Mouse (Mus musculus): ENCODE data around the gene Mettl7a2.
"Not testable (repeated sequence)": the region's sequence is repeated elsewhere in the genome, so short reads cannot be mapped to it uniquely, and the experiment has no call there.

Gene Mettl7a2

DNA sequence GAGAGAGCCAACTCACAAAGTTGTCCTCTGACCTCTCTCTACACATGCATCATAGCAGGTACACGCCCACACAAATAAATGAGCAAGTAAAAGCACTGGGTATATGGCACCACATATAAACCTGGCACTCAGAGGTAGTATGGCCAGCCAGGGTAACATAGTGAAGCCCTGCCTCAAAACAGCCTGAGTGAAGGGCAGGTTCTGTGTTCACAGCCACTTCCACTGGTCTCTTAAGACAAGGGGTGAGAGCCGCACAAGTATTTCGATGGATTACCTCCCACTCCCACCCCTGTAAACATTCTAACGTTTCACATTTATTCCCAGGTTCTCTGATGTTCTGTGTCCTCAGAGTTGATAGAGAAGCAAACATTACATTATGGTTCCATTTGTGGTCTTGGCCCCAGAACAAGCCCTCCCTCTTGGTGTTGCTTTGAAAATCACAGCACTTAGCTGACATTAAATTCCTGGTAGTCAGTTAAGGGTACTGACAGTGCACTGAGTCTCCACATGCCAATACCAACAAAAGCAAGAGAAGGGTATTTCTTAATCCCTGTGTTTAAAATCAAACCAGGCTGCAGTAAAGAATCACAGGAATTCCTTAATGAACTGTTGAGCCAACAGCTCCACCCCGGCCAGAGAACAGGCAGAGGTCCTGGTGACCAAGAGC lies 11.6 kb upstream of the Mettl7a2 start:
- DNase-seq: not testable (repeated sequence)

DNA sequence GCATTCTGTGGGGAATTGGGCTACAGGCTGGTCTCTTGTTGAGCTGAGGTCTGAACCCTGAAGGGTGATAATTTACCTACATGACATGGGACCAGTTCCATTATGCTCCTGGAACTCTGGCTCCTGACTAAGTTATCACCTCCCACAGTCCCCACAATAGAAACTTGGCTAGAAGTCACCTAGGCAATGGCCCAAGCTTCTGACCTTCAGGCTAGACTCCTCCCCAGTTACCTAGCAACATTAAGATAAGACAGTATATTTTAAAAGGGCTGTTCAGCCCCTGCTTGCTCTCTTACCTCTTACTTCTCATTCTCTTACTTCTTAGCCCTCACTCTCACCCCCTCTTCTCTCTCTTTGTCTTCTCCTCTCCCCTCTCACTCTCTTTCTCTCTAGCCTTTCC lies 7.5 kb upstream of the Mettl7a2 start:
- DNase-seq: no peak

DNA sequence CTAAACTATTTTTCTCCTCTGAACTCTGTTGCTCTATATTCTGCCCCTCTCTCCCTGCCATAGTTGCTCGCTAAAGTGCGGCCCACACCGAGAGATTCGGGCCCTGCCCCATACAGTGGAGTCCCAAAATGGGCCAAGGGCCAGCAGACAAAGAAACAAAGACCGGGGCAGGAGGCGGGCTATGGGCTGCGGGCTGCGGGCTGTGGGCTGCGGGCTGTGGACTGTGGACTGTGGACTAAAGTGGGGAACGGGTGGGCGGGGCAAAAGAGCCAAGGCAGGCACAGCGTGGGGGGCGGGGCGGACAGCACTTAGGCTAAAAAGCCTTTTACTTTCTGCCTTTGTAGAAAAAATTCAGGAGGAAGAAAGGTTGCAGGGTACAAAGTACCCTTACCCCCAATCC lies 6.2 kb upstream of the Mettl7a2 start:
- no peak for DNase-seq

DNA sequence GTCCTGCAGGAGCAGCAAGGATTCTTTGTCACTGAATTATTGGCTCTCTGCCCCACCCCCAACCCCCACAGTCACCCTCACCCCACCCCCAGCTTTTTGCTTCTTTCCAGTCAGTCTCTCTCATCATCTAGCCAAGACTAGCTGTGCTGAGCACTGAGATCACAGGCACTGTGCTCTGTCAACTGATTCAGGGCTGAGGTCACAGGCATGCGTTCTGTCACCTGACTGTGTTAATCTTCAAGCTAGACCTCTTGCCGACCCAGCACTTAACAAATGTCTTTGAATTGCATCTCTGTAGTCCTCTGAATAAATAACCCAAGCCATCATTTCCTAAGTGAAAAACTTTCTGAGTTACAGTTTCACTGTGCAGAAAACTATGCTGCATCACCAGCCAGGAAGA lies 3.5 kb upstream of the Mettl7a2 start:
- DNase-seq: no peak

DNA sequence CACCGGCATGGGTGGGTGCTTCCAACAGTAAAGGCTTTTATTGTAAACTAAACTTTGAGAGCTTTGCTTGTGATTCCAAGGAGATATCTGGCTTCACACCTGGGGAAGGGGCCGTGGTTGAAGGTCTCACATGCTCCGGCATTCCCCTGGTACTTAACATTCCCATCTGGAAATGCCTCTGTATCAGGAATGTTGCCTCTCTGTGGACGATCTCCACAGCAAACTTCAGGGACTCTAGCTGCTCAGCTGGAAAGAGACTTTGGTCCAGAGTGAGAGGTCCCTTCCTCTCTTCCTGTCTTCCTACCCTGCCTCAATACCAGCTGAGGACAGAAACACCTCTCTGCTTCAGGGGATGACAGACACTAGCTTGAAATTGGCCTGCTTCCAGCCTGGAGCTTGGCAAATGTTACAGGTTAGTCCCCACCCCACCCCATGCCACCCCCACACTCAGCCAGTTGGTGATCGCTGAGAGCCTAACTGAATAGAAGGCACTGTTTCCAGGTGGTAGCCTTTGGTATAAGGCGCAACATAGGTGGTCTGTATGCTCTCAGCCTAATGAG lies 1.4 kb upstream of the Mettl7a2 start:
- DNase-seq: no peak

DNA sequence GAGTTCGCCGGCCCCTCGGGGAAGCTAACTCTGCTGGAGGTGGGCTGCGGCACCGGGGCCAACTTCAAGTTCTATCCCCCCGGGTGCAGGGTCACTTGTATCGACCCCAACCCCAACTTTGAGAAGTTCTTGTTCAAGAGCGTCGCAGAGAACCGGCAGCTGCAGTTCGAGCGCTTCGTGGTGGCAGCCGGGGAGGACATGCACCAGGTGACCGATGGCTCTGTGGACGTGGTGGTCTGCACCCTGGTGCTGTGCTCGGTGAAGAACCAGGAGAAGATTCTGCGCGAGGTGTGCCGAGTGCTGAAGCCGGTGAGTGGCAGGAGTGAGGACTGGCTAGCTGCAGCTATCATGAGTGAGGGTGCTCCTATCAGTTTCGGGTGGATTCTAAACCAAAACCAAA lies 399 bp downstream of the Mettl7a2 start:
- DNase-seq: not testable (repeated sequence)

DNA sequence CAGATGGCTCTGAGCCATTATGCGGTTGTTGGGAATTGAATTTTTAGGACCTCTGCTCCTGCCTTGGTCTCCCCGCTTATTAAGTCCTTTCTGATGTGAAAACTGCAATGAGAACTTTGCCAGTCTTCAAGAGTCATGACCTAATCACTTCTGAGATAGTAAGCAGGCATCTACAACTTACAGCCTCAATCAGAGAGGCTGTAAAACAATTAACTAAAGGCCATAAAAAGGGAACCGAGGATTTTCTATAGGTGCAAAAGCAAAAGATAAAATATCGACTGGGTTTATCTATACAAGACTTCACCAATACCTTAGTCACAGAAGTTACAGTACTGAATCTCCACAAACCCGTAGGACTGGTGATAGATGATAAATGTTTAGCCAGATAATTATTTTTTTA lies 2.9 kb downstream of the Mettl7a2 start:
- no peak for DNase-seq

DNA sequence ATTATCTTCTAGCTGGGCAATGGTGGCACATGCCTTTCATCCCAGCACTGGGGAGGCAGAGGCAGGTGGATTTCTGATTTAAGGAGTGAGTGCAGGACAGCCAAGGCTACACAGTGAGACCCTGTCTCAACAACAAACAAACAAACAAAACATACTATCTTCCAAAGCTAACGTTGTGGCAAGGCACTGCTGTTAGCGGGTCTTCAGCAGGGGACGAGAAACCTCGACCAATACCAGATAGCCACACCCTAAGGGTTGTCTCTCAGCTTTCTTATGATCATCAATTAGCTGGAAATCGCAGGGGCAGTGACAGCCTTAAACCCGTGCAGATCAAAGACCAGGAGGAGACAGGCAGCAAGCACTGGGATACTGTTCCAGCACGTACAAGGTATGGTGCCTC lies 11.2 kb downstream of the Mettl7a2 start, which contains the start of gene Higd1c:
Gene Higd1c, plus strand, starts transcription at position 301 of the 400 bp plus-strand sequence.
- no peak for DNase-seq

DNA sequence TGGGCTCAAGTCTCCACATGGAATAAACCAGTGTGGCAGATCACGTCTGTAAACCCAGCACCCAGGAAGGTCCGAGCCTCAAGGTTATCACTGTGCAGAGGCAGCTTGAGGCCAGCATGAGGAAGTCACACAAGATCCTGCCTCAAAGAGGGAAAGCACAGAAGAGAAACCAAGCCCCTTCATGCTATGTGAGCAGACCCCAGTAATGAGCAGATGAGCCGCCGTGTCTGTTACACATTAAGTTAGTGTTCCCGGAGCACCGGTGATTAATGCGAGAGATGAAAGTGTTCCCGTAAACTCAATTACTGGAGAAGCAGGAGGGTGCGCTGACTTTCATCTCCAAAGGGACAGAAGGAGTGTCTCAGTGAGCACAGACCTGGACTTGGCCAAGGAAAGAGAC lies 13.0 kb downstream of the Mettl7a2 start:
- not testable (repeated sequence) for DNase-seq

DNA sequence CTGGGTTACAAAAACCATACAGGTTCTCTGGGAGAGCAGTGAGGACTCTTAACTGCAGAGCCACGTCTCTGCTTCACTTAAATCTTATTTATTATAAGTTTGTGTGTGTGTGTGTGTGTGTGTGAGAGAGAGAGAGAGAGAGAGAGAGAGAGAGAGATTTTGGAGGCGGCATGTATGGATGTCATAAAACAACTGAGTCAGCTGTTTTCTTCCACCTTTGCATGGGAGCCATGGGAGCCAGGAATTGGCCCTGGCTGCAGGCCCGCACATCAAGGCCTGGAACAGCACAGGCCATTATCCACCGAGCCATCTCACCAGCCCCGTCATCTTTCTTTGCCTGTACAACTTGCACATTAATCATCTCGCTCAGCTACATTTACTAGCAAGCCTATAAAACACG lies 14.1 kb downstream of the Mettl7a2 start:
- DNase-seq: no peak

DNA sequence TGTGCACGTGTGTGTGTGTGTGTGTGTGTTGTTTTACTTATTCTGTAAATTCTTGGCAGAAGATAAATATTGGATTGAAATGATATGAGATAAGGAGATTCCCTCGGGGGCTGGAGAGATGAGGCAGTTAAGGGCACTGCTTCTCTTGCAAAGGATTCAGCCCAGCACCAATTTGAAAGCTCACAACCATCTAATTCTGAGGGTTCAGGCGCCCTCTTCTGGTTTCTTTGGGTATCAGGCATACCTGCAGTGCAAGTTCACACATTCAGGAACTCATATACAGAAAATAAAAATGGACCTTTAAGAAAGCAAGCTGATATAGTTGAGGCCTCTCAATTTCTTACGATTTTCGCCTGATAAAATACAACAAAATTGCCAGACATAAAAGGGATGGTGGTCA lies 22.1 kb downstream of the Mettl7a2 start:
- peak; percentile 67 for DNase-seq

DNA sequence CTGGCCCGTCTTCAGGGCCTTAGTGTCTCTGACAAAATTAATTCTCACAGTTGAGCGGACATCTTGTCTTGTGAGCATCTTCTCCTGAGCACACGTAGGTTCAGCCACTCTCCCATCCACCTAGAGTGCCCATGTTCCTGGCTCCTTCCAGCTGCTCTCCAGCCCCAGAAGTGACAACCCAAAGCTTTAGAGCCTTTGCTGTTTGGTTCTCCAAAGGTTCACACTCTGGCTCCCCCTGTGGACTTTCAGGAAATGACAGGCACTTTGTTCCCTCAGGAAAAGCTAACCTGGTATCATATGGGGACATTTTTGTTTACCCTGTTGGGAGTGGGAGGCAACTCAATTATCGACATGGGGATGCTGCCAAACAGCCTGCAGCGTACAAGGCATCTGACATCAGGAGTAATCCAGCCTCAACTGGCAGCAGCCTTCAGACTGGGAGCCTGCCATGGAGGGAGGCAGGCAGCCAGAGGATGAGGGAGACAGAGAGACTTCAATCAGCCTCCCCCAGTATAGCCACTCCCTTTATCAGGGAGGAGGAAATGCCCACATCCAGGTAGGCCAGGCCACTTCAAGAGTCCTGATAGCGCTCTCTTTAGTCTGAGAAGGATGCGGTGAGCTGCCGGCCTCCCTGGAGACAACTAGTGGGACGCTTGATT lies 25.0 kb downstream of the Mettl7a2 start:
- DNase-seq: not testable (repeated sequence)

DNA sequence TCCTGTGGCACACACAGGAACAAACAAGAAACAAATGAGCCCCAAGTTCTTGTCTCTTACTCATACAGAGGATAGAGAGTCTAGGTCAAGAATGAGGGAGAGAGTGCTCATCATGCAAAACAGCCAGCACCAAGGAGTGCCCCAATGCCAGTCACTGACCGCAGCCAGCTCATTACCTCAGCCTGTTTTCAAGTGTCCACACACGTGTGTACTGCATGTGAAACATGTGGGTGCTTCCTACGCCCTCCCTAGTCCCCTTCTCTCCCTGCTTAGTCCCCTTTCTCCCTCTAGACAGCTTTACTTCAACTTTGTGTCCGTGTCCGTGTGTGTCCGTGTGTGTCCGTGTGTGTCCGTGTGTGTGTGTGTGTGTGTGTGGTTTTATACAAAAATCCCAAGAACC lies 26.7 kb downstream of the Mettl7a2 start:
- no peak for DNase-seq

DNA sequence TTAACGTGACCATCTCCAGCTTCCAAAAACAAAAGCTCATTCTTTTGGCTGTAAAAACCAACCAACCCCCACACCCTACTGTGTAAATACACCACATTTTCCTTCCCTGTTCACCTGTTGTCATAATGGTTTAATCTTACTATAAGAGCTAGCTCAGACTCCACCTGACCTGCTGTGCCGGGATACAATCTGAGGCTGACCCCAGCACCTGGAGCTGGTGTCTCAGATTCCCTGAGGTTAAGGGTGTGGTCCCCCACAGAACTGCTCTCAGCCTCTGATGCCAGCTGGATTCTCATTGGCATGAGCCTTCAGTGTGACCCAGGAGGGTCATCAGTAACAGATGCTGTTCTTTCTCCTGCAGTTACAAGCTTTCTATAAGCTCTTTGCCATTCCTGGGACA lies 27.1 kb downstream of the Mettl7a2 start:
- no peak for DNase-seq

DNA sequence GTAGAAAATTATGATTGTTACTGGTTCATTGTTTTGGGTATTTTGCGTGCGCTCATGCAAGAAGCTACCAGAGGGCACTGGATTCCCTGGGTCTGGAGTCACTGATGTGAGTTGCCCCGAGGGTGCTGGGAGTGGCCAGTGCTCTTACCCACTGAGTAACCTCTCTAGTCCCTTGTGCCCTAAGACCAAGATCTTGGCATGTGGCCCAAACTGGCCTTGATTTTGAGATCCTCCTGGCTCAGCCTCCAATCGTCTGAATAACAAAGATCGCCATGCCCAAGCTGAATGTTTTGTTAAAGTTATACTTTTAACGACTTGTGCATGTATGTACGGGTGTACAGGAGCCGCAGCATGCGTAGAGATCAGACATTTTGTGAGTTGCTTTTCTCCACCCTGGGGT lies 32.7 kb downstream of the Mettl7a2 start:
- DNase-seq: no peak

DNA sequence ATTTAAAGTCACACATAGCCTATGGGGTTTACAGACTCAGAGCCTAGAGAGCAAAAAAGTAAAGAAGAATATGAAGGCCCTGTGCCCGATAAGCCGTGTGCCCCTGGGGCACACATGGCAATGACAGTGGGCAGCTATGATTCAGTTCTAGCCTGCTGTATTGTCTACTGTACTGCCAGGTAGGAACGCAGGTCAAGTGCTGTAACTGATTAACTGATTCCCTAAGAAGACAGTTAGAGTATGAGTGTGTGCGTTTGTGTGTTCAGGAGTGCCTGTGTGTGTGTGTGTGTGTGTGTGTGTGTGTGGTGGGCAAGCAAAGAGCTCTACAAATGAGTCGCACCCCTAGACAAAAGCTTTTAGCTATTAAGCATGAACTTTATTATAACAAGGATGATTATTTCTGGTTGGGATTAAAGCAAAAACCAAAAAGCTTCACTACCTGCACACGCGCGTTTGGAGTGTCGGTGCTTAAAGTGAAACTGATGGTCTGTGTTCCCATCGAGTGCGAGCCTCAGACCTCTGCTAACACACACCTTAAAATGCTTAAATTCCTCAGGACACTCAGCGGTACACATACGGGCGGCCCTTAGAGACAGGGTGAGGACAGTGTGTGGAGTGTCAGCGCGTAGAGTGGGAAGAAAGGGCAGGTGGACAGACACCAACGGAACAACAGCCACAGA lies 34.7 kb downstream of the Mettl7a2 start:
- DNase-seq: no peak

DNA sequence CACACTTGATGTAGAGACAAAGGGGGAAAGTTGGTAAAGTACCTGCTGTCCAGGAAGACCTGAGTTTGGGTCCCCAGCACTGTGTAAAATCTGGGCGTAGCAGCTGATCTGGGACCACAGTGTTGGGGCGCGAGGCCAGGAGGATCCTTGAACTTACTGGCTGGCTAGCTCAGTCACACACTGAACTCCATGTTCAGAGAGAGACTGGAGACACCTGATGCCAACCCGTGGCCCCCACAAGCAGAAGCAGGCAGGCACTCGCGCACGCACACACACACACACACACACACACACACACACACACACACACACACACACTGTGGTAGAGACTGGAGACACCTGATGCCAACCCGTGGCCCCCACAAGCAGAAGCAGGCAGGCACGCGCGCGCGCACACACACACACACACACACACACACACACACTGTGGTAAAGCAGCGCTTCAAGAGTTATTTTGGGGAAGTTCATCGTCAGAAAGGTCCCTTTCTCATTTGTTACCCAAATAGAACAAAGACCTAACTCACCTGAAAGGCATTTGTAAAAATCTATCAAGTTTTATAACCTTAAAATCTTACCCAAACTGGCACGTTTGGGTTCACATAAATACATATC lies 35.3 kb downstream of the Mettl7a2 start:
- DNase-seq: peak; percentile 54

DNA sequence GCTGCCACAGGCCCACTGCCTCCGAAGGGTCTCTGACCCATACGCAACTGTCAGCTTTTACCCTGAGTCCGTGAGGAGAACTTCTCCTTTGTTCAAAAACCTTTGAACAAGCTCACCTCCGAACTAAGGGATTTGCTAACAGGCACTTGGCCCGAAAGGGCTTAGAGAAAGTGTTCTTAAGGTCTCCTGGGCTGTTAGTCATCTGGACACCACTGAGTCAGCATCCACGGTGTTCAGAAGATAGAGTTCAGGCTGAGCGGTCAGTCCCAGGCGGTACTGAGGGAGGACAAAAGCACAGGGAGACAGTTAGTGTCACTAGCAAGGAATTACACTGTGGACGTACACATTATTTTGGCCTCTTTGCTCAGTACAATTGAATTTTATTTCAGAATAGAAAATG lies 35.9 kb downstream of the Mettl7a2 start:
- no peak for DNase-seq

DNA sequence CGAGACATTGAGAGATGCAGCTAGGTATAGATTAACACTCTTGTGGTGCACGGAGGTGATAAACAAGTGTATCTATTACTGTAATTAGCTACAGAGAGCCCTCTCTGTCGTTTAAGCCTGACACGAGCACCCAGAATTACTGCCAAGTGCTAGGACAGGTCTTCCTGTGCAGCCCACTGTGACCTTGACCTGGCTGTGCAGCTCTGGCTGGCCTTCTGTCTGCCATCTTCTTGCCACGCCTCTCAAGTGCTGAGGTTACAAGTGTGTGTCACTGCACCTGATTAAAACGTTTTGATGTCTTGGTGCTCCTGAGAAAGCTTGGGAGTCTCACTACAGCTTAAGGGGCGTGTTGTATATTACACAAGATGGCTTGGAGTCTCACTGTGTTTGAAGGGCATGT lies 38.1 kb downstream of the Mettl7a2 start:
- no peak for DNase-seq

DNA sequence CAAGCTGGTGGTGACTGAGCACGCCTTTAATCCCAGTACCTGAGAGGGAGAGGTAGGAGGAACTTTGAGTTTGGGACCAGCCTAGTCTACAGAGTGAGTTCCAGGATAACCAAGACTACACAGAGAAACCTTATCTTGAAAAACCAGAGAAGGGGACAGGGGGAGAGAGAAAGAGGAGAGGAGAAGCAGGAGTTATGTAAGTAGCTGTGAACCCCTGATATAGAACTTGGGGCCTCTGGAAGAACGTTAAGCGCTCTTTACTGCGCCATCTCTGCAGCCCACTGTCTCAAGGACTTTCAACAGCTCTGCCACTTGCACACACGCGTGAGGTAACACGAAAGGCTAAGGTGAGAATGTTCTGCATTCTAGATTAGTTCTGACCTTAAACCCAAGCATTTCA lies 38.6 kb downstream of the Mettl7a2 start:
- no peak for DNase-seq

DNA sequence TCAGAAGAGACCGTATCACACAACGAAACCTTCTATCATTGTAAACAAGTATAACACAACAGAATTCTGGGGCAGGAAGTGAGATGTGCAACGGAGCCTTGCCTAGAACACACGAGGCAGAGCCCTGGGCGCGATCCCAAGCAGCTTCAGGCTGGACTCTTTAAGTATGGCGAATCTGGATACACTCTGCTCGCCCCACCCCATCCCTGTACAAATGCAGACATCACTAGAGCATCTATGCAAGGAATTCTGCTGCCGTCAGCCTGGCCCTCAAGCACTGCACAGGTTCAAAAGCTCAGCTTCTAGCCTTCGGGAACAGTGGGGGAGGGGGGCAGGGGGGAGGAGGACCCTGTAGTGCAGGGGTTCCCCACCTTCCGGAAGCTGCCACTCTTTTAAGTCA lies 40.0 kb downstream of the Mettl7a2 start:
- no peak for DNase-seq

DNA sequence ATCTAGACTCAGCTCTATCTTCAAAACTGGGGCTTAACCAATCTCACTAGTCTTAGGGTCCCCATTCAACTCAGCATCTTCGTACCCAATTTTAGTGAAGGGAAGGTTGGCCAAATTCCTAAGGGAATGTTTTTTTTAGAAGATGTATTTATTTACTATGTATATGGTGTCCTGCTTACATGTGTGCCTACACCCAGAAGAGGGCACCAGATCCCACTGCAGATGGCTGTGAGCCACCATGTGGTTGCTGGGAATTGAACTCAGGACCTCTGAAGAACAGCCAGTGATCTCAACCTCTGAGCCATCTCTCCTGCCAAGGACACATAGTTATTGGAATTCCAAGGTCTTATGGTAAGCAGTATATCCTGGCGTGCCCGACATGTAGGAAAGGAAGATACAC lies 42.6 kb downstream of the Mettl7a2 start:
- DNase-seq: no peak

DNA sequence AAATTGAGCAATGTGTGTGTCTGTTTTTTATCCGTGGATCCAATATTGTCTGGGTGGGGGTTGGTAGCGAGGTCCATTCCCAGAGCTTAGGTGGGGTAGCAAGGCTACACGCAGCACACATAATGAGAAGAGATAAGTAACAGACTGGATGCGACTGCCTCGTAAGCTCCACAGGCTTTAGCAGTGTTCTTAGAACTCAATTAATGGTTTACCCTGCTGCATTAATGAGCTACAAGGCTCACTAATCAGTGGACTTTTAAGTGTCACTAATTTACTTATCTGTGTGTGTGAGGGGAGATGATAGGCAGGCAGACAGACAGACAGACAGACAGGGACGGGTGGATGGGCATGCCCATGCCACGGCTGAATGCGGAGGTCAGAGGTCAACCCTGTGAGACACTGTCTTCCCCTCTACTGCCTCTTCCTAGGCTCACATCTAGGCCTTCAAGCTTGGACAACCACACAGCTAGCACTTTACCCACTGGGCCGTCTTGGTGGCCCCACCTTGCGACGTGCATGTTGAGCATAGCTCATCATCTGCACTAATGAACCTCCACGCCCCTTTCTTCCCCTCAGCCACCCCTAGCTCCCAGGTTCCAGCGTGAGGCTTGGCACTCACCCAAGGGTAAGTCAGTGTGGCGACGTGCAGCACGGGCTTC lies 47.7 kb downstream of the Mettl7a2 start:
- DNase-seq: no peak

Measured in thymus, postnatal 4 days (tissue).